Mouse (Mus musculus): ENCODE data around the gene 1110065P20Rik. TPM values are rescaled to one million over a fixed set of nuclear protein-coding genes. Genes with fewer than 3 reads are reported as not detected.

Gene 1110065P20Rik
- polyA plus RNA-seq, 2 experiments: 10.6 to 15.4 TPM

- Histone ChIP-seq H3K27me3 (ENCODE audit: control insufficient read depth, insufficient read depth, low read length) (no peaks in the 10 kb centered on the region), H3K36me3 (replicated peaks; ENCODE audit: control insufficient read depth, insufficient read depth, low read depth) (peaks cover 36% of the 10 kb centered on the region), H3K4me1 (replicated peaks; ENCODE audit: control insufficient read depth in 2 of 2, insufficient read depth in 2 of 2, low read length in 1 of 2) (no peaks in the 10 kb centered on the region; a peak in 1 of 4 replicates), H3K9ac (replicated peaks) (no peak overlapping the region), H3K4me2 (ENCODE audit: low read depth) (no peak overlapping the region), H3K9me3 (ENCODE audit: control insufficient read depth, low read length) (no peaks in the 10 kb centered on the region), H3K4me3 (ENCODE audit: insufficient read depth in 1 of 2, low read depth in 2 of 2, low read length in 2 of 2) (no peak overlapping the region), H3K27ac (no peak overlapping the region)
- 66% methylated on average over 11 of the region's 11 CpGs for whole genome bisulfite sequencing (ENCODE audit: insufficient replicate concordance)
- TF ChIP-seq EP300 (IDR thresholded peaks at IDR 0.05; ENCODE audit: low read depth) (no peak), CTCF (IDR thresholded peaks at IDR 0.05; ENCODE audit: low read depth) (peak; percentile 92)
- ATAC-seq (ENCODE audit: insufficient read depth) (peak; percentile 42; the same call in 1 of the 2 replicates), DNase-seq (ENCODE audit: low read depth in 3 of 3, low spot score in 3 of 3) (peak in 1 of 3 experiments; percentile 16)
Measured at GRCm38 (mm10) chr4:124843493-124843892, 7.5 kb downstream of the 1110065P20Rik start.

- Histone ChIP-seq H3K9ac (replicated peaks) (no peak overlapping the region), H3K27ac (no peak overlapping the region), H3K4me3 (ENCODE audit: insufficient read depth in 1 of 2, low read depth in 2 of 2, low read length in 2 of 2) (no peak overlapping the region), H3K9me3 (ENCODE audit: control insufficient read depth, low read length) (no peaks in the 10 kb centered on the region), H3K4me2 (ENCODE audit: low read depth) (no peak overlapping the region), H3K27me3 (ENCODE audit: control insufficient read depth, insufficient read depth, low read length) (no peaks in the 10 kb centered on the region), H3K36me3 (replicated peaks; ENCODE audit: control insufficient read depth, insufficient read depth, low read depth) (peaks cover 45% of the 10 kb centered on the region), H3K4me1 (replicated peaks; ENCODE audit: control insufficient read depth in 2 of 2, insufficient read depth in 2 of 2, low read length in 1 of 2) (no peaks in the 10 kb centered on the region)
- DNase-seq (ENCODE audit: low read depth in 3 of 3, low spot score in 3 of 3) (no peak), ATAC-seq (ENCODE audit: insufficient read depth) (no peak)
- TF ChIP-seq CTCF (IDR thresholded peaks at IDR 0.05; ENCODE audit: low read depth) (peak; percentile 43; the same call in 1 of the 2 replicates), EP300 (IDR thresholded peaks at IDR 0.05; ENCODE audit: low read depth) (no peak)
- WGBS (ENCODE audit: insufficient replicate concordance): 86% methylated on average over 1 of the region's 1 CpGs
Measured at GRCm38 (mm10) chr4:124840998-124841397, 10.0 kb downstream of the 1110065P20Rik start.

GRCm38 (mm10) chr4:124838035-124838700 lies 12.8 kb downstream of the 1110065P20Rik start:
- Histone ChIP-seq H3K9ac (replicated peaks) (no peak overlapping the region), H3K27me3 (ENCODE audit: control insufficient read depth, insufficient read depth, low read length) (no peaks in the 10 kb centered on the region), H3K9me3 (ENCODE audit: control insufficient read depth, low read length) (no peaks in the 10 kb centered on the region), H3K4me1 (replicated peaks; ENCODE audit: control insufficient read depth in 2 of 2, insufficient read depth in 2 of 2, low read length in 1 of 2) (no peaks in the 10 kb centered on the region), H3K27ac (no peak overlapping the region), H3K36me3 (replicated peaks; ENCODE audit: control insufficient read depth, insufficient read depth, low read depth) (peaks cover 39% of the 10 kb centered on the region), H3K4me3 (ENCODE audit: insufficient read depth in 1 of 2, low read depth in 2 of 2, low read length in 2 of 2) (no peak overlapping the region), H3K4me2 (ENCODE audit: low read depth) (no peak overlapping the region)
- TF ChIP-seq CTCF (IDR thresholded peaks at IDR 0.05; ENCODE audit: low read depth): no peak
- TF ChIP-seq EP300 (IDR thresholded peaks at IDR 0.05; ENCODE audit: low read depth): no peak
- ATAC-seq (ENCODE audit: insufficient read depth) (no peak), DNase-seq (ENCODE audit: low read depth in 3 of 3, low spot score in 3 of 3) (no peak)
- WGBS (ENCODE audit: insufficient replicate concordance): 77% methylated on average over 14 of the region's 14 CpGs

- H3K4me3 ChIP-seq (ENCODE audit: insufficient read depth in 1 of 2, low read depth in 2 of 2, low read length in 2 of 2): no peak overlapping the region
- no peaks in the 10 kb centered on the region for H3K27me3 ChIP-seq (ENCODE audit: control insufficient read depth, insufficient read depth, low read length)
- no peak for ATAC-seq (ENCODE audit: insufficient read depth)
- H3K4me2 ChIP-seq (ENCODE audit: low read depth): no peak overlapping the region
- H3K9me3 ChIP-seq (ENCODE audit: control insufficient read depth, low read length): no peaks in the 10 kb centered on the region
- DNase-seq (ENCODE audit: low read depth in 3 of 3, low spot score in 3 of 3): no peak
- TF ChIP-seq EP300 (IDR thresholded peaks at IDR 0.05; ENCODE audit: low read depth) (no peak), CTCF (IDR thresholded peaks at IDR 0.05; ENCODE audit: low read depth) (no peak)
- H3K4me1 ChIP-seq (replicated peaks; ENCODE audit: control insufficient read depth in 2 of 2, insufficient read depth in 2 of 2, low read length in 1 of 2): no peaks in the 10 kb centered on the region
- H3K27ac ChIP-seq: no peak overlapping the region
- peaks cover 20% of the 10 kb centered on the region for H3K36me3 ChIP-seq (replicated peaks; ENCODE audit: control insufficient read depth, insufficient read depth, low read depth)
- no peak overlapping the region for H3K9ac ChIP-seq (replicated peaks)
- 88% methylated on average over 10 of the region's 10 CpGs for WGBS (ENCODE audit: insufficient replicate concordance)
Measured at GRCm38 (mm10) chr4:124832796-124833195, 18.2 kb downstream of the 1110065P20Rik start.

GRCm38 (mm10) chr4:124829671-124830070 lies 21.3 kb downstream of the 1110065P20Rik start:
- TF ChIP-seq EP300 (IDR thresholded peaks at IDR 0.05; ENCODE audit: low read depth) (no peak), CTCF (IDR thresholded peaks at IDR 0.05; ENCODE audit: low read depth) (no peak)
- Histone ChIP-seq H3K4me1 (replicated peaks; ENCODE audit: control insufficient read depth in 2 of 2, insufficient read depth in 2 of 2, low read length in 1 of 2) (no peaks in the 10 kb centered on the region), H3K36me3 (replicated peaks; ENCODE audit: control insufficient read depth, insufficient read depth, low read depth) (peaks cover 25% of the 10 kb centered on the region), H3K4me3 (ENCODE audit: insufficient read depth in 1 of 2, low read depth in 2 of 2, low read length in 2 of 2) (no peak overlapping the region), H3K4me2 (ENCODE audit: low read depth) (no peak overlapping the region), H3K27me3 (ENCODE audit: control insufficient read depth, insufficient read depth, low read length) (no peaks in the 10 kb centered on the region), H3K27ac (no peak overlapping the region), H3K9me3 (ENCODE audit: control insufficient read depth, low read length) (no peaks in the 10 kb centered on the region), H3K9ac (replicated peaks) (no peak overlapping the region)
- WGBS (ENCODE audit: insufficient replicate concordance): 62% methylated on average over 5 of the region's 5 CpGs
- no peak for ATAC-seq (ENCODE audit: insufficient read depth)
- DNase-seq (ENCODE audit: low read depth in 3 of 3, low spot score in 3 of 3): no peak
